ENCODE assay signal across 25 mouse cellular contexts in the genomic region with DNA sequence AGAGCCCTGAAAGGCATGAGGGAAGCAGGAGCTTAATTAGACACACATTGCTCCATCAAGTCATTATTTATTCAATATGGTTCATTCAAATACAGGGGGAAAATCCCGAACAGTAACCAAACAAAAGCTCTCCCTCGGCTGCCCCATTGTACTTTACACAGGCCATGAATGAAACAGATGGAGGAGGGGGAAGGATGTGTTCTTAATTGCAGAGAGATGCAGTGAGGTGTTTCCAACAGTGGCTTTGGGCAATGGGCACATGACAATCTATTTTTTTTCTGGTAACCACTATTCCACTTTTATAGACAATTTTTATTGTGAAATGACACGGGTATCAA.
DNase-seq lines count a peak whose midpoint lies in the region; ATAC-seq and TF ChIP-seq lines count a peak whose summit lies in the region.
"Had no signal": no experiment of that assay in that cellular context is flagged by ENCODE, and none has a peak within 500 bp of the region (broad histone marks: within the 10 kb centered on the region; RNA-seq: fewer than 3 reads in every experiment).

No protein-coding gene starts in this region.

- no peak for DNase-seq in hindbrain, embryonic 10.5 days (ENCODE audit: low spot score)
- DNase-seq in hindbrain, postnatal 0 days (ENCODE audit: low spot score): no peak
- DNase-seq in stomach, postnatal 0 days (ENCODE audit: low spot score): no peak
- no peak for DNase-seq in lung, postnatal 4 days
- DNase-seq in right cerebral cortex, adult 2 months (ENCODE audit: low spot score in 2 of 2): no peak
- DNase-seq: adrenal gland, postnatal 25 days; cerebellum, adult 8-10 months; cerebellum, postnatal 36 days; gastrocnemius, postnatal 36 days; heart, adult 2 months; heart, postnatal 14 days; kidney, adult 11 months; layer of hippocampus, adult 9-11 months; liver, embryonic 13.5 days; lung, embryonic 14.5 days; right cerebral cortex, postnatal 4 days; thymus, adult 18-20 months; thymus, postnatal 4 days had no signal

- H3K9ac ChIP-seq in hindbrain, postnatal 0 days (replicated peaks; ENCODE audit: low read length): no peak overlapping the region
- H3K9ac ChIP-seq in stomach, embryonic 16.5 days (ENCODE audit: low read length): no peak overlapping the region
- H3K9ac ChIP-seq in stomach, postnatal 0 days (ENCODE audit: low read length): no peak overlapping the region
- H3K9ac ChIP-seq in hindbrain, embryonic 13.5 days: no peak overlapping the region
- no peak overlapping the region for H3K9ac ChIP-seq in midbrain, embryonic 15.5 days
- H3K9ac ChIP-seq: heart, embryonic 13.5 days; kidney, embryonic 15.5 days; liver, embryonic 13.5 days; lung, embryonic 14.5 days had no signal

- no peaks in the 10 kb centered on the region for H3K27me3 ChIP-seq in hindbrain, embryonic 10.5 days (ENCODE audit: insufficient read depth, poor library complexity, severe bottlenecking)
- no peaks in the 10 kb centered on the region for H3K27me3 ChIP-seq in hindbrain, postnatal 0 days (ENCODE audit: insufficient read depth, low read length)
- no peaks in the 10 kb centered on the region for H3K27me3 ChIP-seq in stomach, embryonic 16.5 days (ENCODE audit: control insufficient read depth, insufficient read depth, low read length)
- H3K27me3 ChIP-seq in stomach, postnatal 0 days (ENCODE audit: control insufficient read depth, insufficient read depth, low read length): no peaks in the 10 kb centered on the region
- H3K27me3 ChIP-seq in hindbrain, embryonic 13.5 days: no peaks in the 10 kb centered on the region
- no peaks in the 10 kb centered on the region for H3K27me3 ChIP-seq in midbrain, embryonic 15.5 days (replicated peaks)
- H3K27me3 ChIP-seq: heart, embryonic 13.5 days; kidney, embryonic 15.5 days; liver, embryonic 13.5 days had no signal

- no peak overlapping the region for H3K4me3 ChIP-seq in hindbrain, embryonic 10.5 days
- H3K4me3 ChIP-seq in hindbrain, postnatal 0 days (ENCODE audit: low read length): no peak overlapping the region
- H3K4me3 ChIP-seq in stomach, embryonic 16.5 days (replicated peaks; ENCODE audit: low read length): no peak overlapping the region
- H3K4me3 ChIP-seq in stomach, postnatal 0 days (ENCODE audit: low read depth, low read length): no peak overlapping the region
- H3K4me3 ChIP-seq in hindbrain, embryonic 13.5 days: no peak overlapping the region
- H3K4me3 ChIP-seq in midbrain, embryonic 15.5 days: no peak overlapping the region
- H3K4me3 ChIP-seq: heart, adult 2 months; heart, embryonic 13.5 days; kidney, embryonic 15.5 days; liver, embryonic 13.5 days; myocyte had no signal

- TF ChIP-seq CTCF in hindbrain, postnatal 0 days (IDR thresholded peaks at IDR 0.05; ENCODE audit: low read depth): no peak
- TF ChIP-seq CTCF in stomach, postnatal 0 days (IDR thresholded peaks at IDR 0.05; ENCODE audit: low read depth): no peak

- TF ChIP-seq EP300 in stomach, postnatal 0 days (optimal IDR thresholded peaks at IDR 0.05): no peak

- 53% methylated on average over 3 of the region's 3 CpGs for WGBS in hindbrain, embryonic 10.5 days
- WGBS in hindbrain, postnatal 0 days: 42% methylated on average over 3 of the region's 3 CpGs
- WGBS in stomach, embryonic 16.5 days: 64% methylated on average over 3 of the region's 3 CpGs
- 51% methylated on average over 3 of the region's 3 CpGs for WGBS in stomach, postnatal 0 days
- 39% methylated on average over 3 of the region's 3 CpGs for WGBS in hindbrain, embryonic 13.5 days
- 22% methylated on average over 3 of the region's 3 CpGs for WGBS in midbrain, embryonic 15.5 days

- no peaks in the 10 kb centered on the region for H3K9me3 ChIP-seq in hindbrain, embryonic 10.5 days
- H3K9me3 ChIP-seq in hindbrain, postnatal 0 days (ENCODE audit: low read length): no peaks in the 10 kb centered on the region
- H3K9me3 ChIP-seq in stomach, embryonic 16.5 days (replicated peaks; ENCODE audit: control insufficient read depth, low read length): no peaks in the 10 kb centered on the region
- no peaks in the 10 kb centered on the region for H3K9me3 ChIP-seq in stomach, postnatal 0 days (ENCODE audit: control insufficient read depth, low read length)
- H3K9me3 ChIP-seq in hindbrain, embryonic 13.5 days: no peaks in the 10 kb centered on the region
- H3K9me3 ChIP-seq in midbrain, embryonic 15.5 days: no peaks in the 10 kb centered on the region
- H3K9me3 ChIP-seq: heart, embryonic 13.5 days; kidney, embryonic 15.5 days; liver, embryonic 13.5 days had no signal

- H3K27ac ChIP-seq in hindbrain, embryonic 10.5 days: peak overlapping the region; percentile 51; the same call in 1 of the 2 replicates
- no peak overlapping the region for H3K27ac ChIP-seq in hindbrain, postnatal 0 days
- peak overlapping the region; percentile 15; the same call in 1 of the 2 replicates for H3K27ac ChIP-seq in stomach, embryonic 16.5 days (ENCODE audit: low read length)
- no peak overlapping the region for H3K27ac ChIP-seq in stomach, postnatal 0 days (replicated peaks)
- H3K27ac ChIP-seq in hindbrain, embryonic 13.5 days: 0 out of 2 replicates have a peak overlapping the region, but pooled peaks have one; percentile 49
- H3K27ac ChIP-seq in midbrain, embryonic 15.5 days: no peak overlapping the region
- H3K27ac ChIP-seq: heart, adult 2 months; heart, embryonic 13.5 days; kidney, embryonic 15.5 days; liver, embryonic 13.5 days had no signal

- H3K4me2 ChIP-seq in hindbrain, postnatal 0 days (ENCODE audit: low read depth, low read length): no peak overlapping the region
- no peak overlapping the region for H3K4me2 ChIP-seq in stomach, embryonic 16.5 days (ENCODE audit: low read depth, low read length)
- H3K4me2 ChIP-seq in stomach, postnatal 0 days (replicated peaks; ENCODE audit: low read depth): no peak overlapping the region
- H3K4me2 ChIP-seq in hindbrain, embryonic 13.5 days: no peak overlapping the region
- no peak overlapping the region for H3K4me2 ChIP-seq in midbrain, embryonic 15.5 days
- H3K4me2 ChIP-seq: heart, embryonic 13.5 days; kidney, embryonic 15.5 days; liver, embryonic 13.5 days; lung, embryonic 14.5 days had no signal

- H3K36me3 ChIP-seq in hindbrain, embryonic 10.5 days: no peaks in the 10 kb centered on the region
- H3K36me3 ChIP-seq in hindbrain, postnatal 0 days (ENCODE audit: insufficient read depth, low read length): no peaks in the 10 kb centered on the region
- H3K36me3 ChIP-seq in stomach, embryonic 16.5 days (ENCODE audit: control insufficient read depth, insufficient read depth, low read length): no peaks in the 10 kb centered on the region
- no peaks in the 10 kb centered on the region for H3K36me3 ChIP-seq in stomach, postnatal 0 days (ENCODE audit: control insufficient read depth, insufficient read depth, low read length)
- no peaks in the 10 kb centered on the region for H3K36me3 ChIP-seq in hindbrain, embryonic 13.5 days
- H3K36me3 ChIP-seq in midbrain, embryonic 15.5 days (replicated peaks): no peaks in the 10 kb centered on the region
- H3K36me3 ChIP-seq: heart, embryonic 13.5 days; kidney, embryonic 15.5 days; liver, embryonic 13.5 days had no signal

- ATAC-seq in hindbrain, postnatal 0 days: no peak
- no peak for ATAC-seq in stomach, embryonic 16.5 days (ENCODE audit: insufficient read depth, low FRiP score)
- no peak for ATAC-seq in stomach, postnatal 0 days (ENCODE audit: low FRiP score, low TSS enrichment)
- no peak; the same call in 1 of the 2 replicates for ATAC-seq in hindbrain, embryonic 13.5 days (ENCODE audit: low FRiP score)
- 0 out of 2 replicates have a peak, but pooled peaks have one; percentile 3 for ATAC-seq in midbrain, embryonic 15.5 days (replicated peaks)
- ATAC-seq: CD4-positive, CD25-positive, alpha-beta regulatory T cell, adult 4 months had no signal

- H3K4me1 ChIP-seq in hindbrain, embryonic 10.5 days (replicated peaks): peaks cover 6% of the 10 kb centered on the region; the same call in 1 of the 2 replicates
- H3K4me1 ChIP-seq in hindbrain, postnatal 0 days (ENCODE audit: insufficient read depth, low read length): no peaks in the 10 kb centered on the region
- no peaks in the 10 kb centered on the region for H3K4me1 ChIP-seq in stomach, embryonic 16.5 days (ENCODE audit: control insufficient read depth, insufficient read depth, low read length)
- no peaks in the 10 kb centered on the region for H3K4me1 ChIP-seq in stomach, postnatal 0 days (replicated peaks; ENCODE audit: control insufficient read depth, insufficient read depth)
- peaks cover 11% of the 10 kb centered on the region for H3K4me1 ChIP-seq in hindbrain, embryonic 13.5 days (replicated peaks)
- peaks cover 7% of the 10 kb centered on the region for H3K4me1 ChIP-seq in midbrain, embryonic 15.5 days
- H3K4me1 ChIP-seq: heart, embryonic 13.5 days; kidney, embryonic 15.5 days; liver, embryonic 13.5 days had no signal

Comparison
In these comparisons a context has a peak if more than half of its experiments do, and no peak if none do; other contexts are left out.
1. H3K27ac ChIP-seq: peak in hindbrain, embryonic 10.5 days (single experiment), stomach, embryonic 16.5 days (single experiment) and hindbrain, embryonic 13.5 days (single experiment); none in hindbrain, postnatal 0 days (single experiment), stomach, postnatal 0 days (single experiment) and midbrain, embryonic 15.5 days (single experiment).